8 mouse cellular contexts compared by ENCODE assay signal in the genomic region with DNA sequence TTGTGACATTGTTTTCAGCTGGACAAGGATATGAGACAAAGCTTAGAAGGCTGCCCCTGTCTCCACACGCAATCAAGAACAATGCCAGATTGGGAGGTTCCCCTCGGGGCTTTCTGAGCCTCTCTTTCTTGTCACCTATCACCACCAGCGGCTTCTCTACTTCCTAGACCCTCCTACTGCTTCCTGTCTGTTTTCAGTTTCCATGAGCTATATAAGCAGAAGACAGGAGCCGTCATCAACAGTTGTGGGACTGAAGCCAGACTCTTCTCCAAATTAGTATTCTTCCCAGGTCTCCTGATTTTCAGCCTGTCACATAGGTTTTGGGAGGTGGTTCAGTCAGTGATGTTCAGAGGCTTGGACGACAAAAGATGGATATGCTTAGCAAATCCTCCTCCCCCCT. TPM values are rescaled to one million over a fixed set of nuclear protein-coding genes. Genes with fewer than 3 reads are reported as not detected.
A peak's percentile ranks its signal among the peaks of the same experiment; 100 is the strongest.
DNase-seq lines count a peak whose midpoint lies in the region; ATAC-seq and TF ChIP-seq lines count a peak whose summit lies in the region.

No protein-coding gene starts in this region.

- peak overlapping the region; percentile 18; the same call in 1 of the 2 replicates for H3K4me3 ChIP-seq in heart, postnatal 0 days (ENCODE audit: low read depth, low read length)

- no peak overlapping the region for H3K9ac ChIP-seq in heart, postnatal 0 days (replicated peaks; ENCODE audit: low read depth, low read length)

- H3K9me3 ChIP-seq in heart, postnatal 0 days (replicated peaks; ENCODE audit: control insufficient read depth, low read length) = peaks cover 4% of the 10 kb centered on the region; the same call in 1 of the 2 replicates

- no peaks in the 10 kb centered on the region for H3K36me3 ChIP-seq in heart, postnatal 0 days (replicated peaks; ENCODE audit: control insufficient read depth, insufficient read depth, low read length)
- no peaks in the 10 kb centered on the region for H3K36me3 ChIP-seq in splenic B cell, adult 2 months (ENCODE audit: control insufficient read depth, insufficient read depth, low read length, poor library complexity, severe bottlenecking)

- H3K4me2 ChIP-seq in heart, postnatal 0 days (ENCODE audit: low read depth, low read length) = peak overlapping the region; percentile 43

- no peak for TF ChIP-seq CTCF in heart, postnatal 0 days (IDR thresholded peaks at IDR 0.05; ENCODE audit: low read depth)

- no peaks in the 10 kb centered on the region for H3K4me1 ChIP-seq in heart, postnatal 0 days (ENCODE audit: control insufficient read depth, insufficient read depth)

- DNase-seq in frontal cortex, postnatal 14 days (ENCODE audit: low spot score in 2 of 2) = no peak
- peak; percentile 18 for DNase-seq in MEL-GATA-1-ER (ENCODE audit: extremely low read depth, low read depth)
- peak; percentile 17 for DNase-seq in heart, postnatal 0 days (ENCODE audit: low spot score)
- peak; percentile 46 to 62 for DNase-seq in kidney, postnatal 36 days
- DNase-seq in splenic B cell, adult 2 months (ENCODE audit: low read depth, low spot score) = peak; percentile 70
- no peak for DNase-seq in testis, postnatal 14 days (ENCODE audit: low spot score)

- ATAC-seq in frontal cortex, adult (ENCODE audit: low TSS enrichment) = peak; percentile 48
- ATAC-seq in heart, postnatal 0 days (ENCODE audit: insufficient read depth, low read depth) = peak; percentile 64
- no peak for ATAC-seq in cerebellum, adult (ENCODE audit: insufficient number of reproducible peaks, low FRiP score, low TSS enrichment)

- 16% methylated on average over 5 of the region's 5 CpGs for WGBS in heart, postnatal 0 days

- no peaks in the 10 kb centered on the region for H3K27me3 ChIP-seq in heart, postnatal 0 days (ENCODE audit: control insufficient read depth, insufficient read depth, low read length)
- no peaks in the 10 kb centered on the region for H3K27me3 ChIP-seq in splenic B cell, adult 2 months (ENCODE audit: control insufficient read depth, insufficient read depth, low read length, poor library complexity, severe bottlenecking)

- H3K27ac ChIP-seq in heart, postnatal 0 days (ENCODE audit: low read depth) = peak overlapping the region; percentile 47

- TF ChIP-seq EP300 in heart, postnatal 0 days (IDR thresholded peaks at IDR 0.05; ENCODE audit: low read depth) = no peak

RNA-seq across cellular contexts. Expression of a gene that starts 47.6 kb away (rescaled TPM):
- total RNA-seq in heart, postnatal 0 days (2014; rRNA removed; ENCODE audit: low replicate concordance) = 12.8 and 19.8 TPM in 2 replicates
- polyA plus RNA-seq in heart, postnatal 0 days (2015; fragmentation: Nextera tagmentation; extraction: Ambion mirVana) = 5.1 and 5.9 TPM in 2 replicates

Comparison
In these comparisons a context has a peak if more than half of its experiments do, and no peak if none do; other contexts are left out.
1. DNase-seq: peak in MEL-GATA-1-ER (single experiment), heart, postnatal 0 days (single experiment), kidney, postnatal 36 days (2 of 2) and splenic B cell, adult 2 months (single experiment); none in frontal cortex, postnatal 14 days (0 of 2) and testis, postnatal 14 days (single experiment).